Mouse (Mus musculus) midbrain, postnatal 0 days (tissue): ENCODE results near the gene Cttn. TPM values are rescaled to one million over a fixed set of nuclear protein-coding genes. Genes with fewer than 3 reads are reported as not detected.

Experiments used
- ATAC-seq: fragments of 200-750 bp; cut with Nextera tagmentation; 2 replicates; pipeline ENCODE4 v1.8.0; 2017; ENCODE audit warnings: moderate number of reproducible peaks, mild to moderate bottlenecking, moderate TSS enrichment, moderate library complexity; ENCODE audit not compliant: low FRiP score
- DNase-seq: peaks from one replicate; pipeline ENCODE4 v3.0.0-alpha.2; 2015; ENCODE audit warnings: low spot score
- H3K27ac ChIP-seq: fragments of 300-500 bp; sonication (generic); 2 replicates; pipeline ENCODE4 v1.5.1; 2014; ENCODE audit warnings: low read depth, mild to moderate bottlenecking, low read length, mixed read lengths
- H3K27me3 ChIP-seq: fragments of 300-500 bp; sonication (generic); 2 replicates; pipeline ENCODE4 v1.6.1; 2014; ENCODE audit warnings: low read length, control low read depth, mixed read lengths; ENCODE audit not compliant: insufficient read depth
- H3K36me3 ChIP-seq: fragments of 300-500 bp; sonication (generic); 2 replicates; pipeline ENCODE4 v1.6.1; 2014; ENCODE audit warnings: low read length, control low read depth, mixed read lengths; ENCODE audit not compliant: insufficient read depth
- H3K4me1 ChIP-seq: fragments of 300-500 bp; sonication (generic); 2 replicates; pipeline ENCODE4 v1.6.1; 2014; ENCODE audit warnings: mild to moderate bottlenecking, control low read depth, antibody characterized with exemption, low read length, mixed read lengths; ENCODE audit not compliant: insufficient read depth
- H3K4me2 ChIP-seq: fragments of 300-500 bp; sonication (generic); 2 replicates; pipeline ENCODE4 v1.6.1; 2014; ENCODE audit warnings: low read depth, mild to moderate bottlenecking, low read length, mixed read lengths; ENCODE audit not compliant: poor library complexity, severe bottlenecking
- H3K4me3 ChIP-seq: fragments of 300-500 bp; sonication (generic); 2 replicates; pipeline ENCODE4 v1.5.1; 2014; ENCODE audit warnings: low read depth, mild to moderate bottlenecking, low read length, moderate library complexity
- H3K9ac ChIP-seq: fragments of 300-500 bp; sonication (generic); replicated peaks from 2 replicates; pipeline ENCODE4 v1.6.1; 2014; ENCODE audit warnings: mild to moderate bottlenecking, low read length, moderate library complexity, mixed read lengths; ENCODE audit not compliant: poor library complexity, severe bottlenecking
- H3K9me3 ChIP-seq: fragments of 300-500 bp; sonication (generic); 2 replicates; pipeline ENCODE4 v1.6.1; 2016; ENCODE audit warnings: low read length, control low read depth
- CTCF ChIP-seq: IDR thresholded peaks from 2 replicates; pipeline ENCODE4 v1.5.1; 2016; ENCODE audit warnings: antibody characterized with exemption, mild to moderate bottlenecking
- WGBS: fragments of 180-500 bp; shearing (Covaris S2); extraction: QIAGEN DNeasy Blood & Tissue Kit; methylation state at CpG from one replicate; pipeline ENCODE4 v1.1.7; 2014; 5-methylcytosine and 5-hydroxymethylcytosine counted together
- polyA plus RNA-seq: library from polyadenylated mRNA; unstranded; fragments of >200 nt; fragmentation: Nextera tagmentation; extraction: Ambion mirVana; gene quantifications from 2 replicates; pipeline ENCODE4 v1.2.1, GENCODE M21; 2015
- total RNA-seq: library from RNA; depleted of rRNA; stranded (reverse); fragments of >200 nt; gene quantifications from 2 replicates; pipeline ENCODE4 v1.2.3, GENCODE M21; 2014

Gene Cttn
- total and polyA plus RNA-seq, 2 experiments from 2014 or later, result 131 to 162 TPM

- H3K27me3 ChIP-seq, result no peaks in the 10 kb centered on the region
- no peak for TF ChIP-seq CTCF
- DNase-seq (no peak), ATAC-seq (no peak)
- H3K27ac ChIP-seq, result no peak overlapping the region
- H3K4me3 ChIP-seq, result no peak overlapping the region
- H3K9me3 ChIP-seq, result no peaks in the 10 kb centered on the region
- H3K36me3 ChIP-seq, result peaks cover 69% of the 10 kb centered on the region
- H3K4me2 ChIP-seq, result no peak overlapping the region
- WGBS, result 93% methylated on average over 7 of the region's 7 CpGs
- H3K4me1 ChIP-seq, result no peaks in the 10 kb centered on the region
- no peak overlapping the region for H3K9ac ChIP-seq
Observed at GRCm38 (mm10) chr7:144444788-144445187, 26.0 kb downstream of the Cttn start.

- DNase-seq, result no peak
- 91% methylated on average over 4 of the region's 4 CpGs for WGBS
Observed at GRCm38 (mm10) chr7:144441976-144442375, 28.8 kb downstream of the Cttn start.

GRCm38 (mm10) chr7:144441466-144441865 is 29.3 kb downstream of the Cttn start:
- DNase-seq, result no peak
- no peak overlapping the region for H3K27ac ChIP-seq
- 96% methylated on average over 11 of the region's 11 CpGs for WGBS
- no peak overlapping the region for H3K4me2 ChIP-seq
- no peaks in the 10 kb centered on the region for H3K4me1 ChIP-seq
- no peak overlapping the region for H3K4me3 ChIP-seq
- H3K27me3 ChIP-seq, result no peaks in the 10 kb centered on the region
- peaks cover 82% of the 10 kb centered on the region for H3K36me3 ChIP-seq
- no peak overlapping the region for H3K9ac ChIP-seq
- no peaks in the 10 kb centered on the region for H3K9me3 ChIP-seq
- no peak for ATAC-seq
- no peak for TF ChIP-seq CTCF

More at GRCm38 (mm10) chr7:144441976-144442375, 28.8 kb downstream of the Cttn start:
- no peak for TF ChIP-seq CTCF
- Histone ChIP-seq H3K4me3 (no peak overlapping the region), H3K4me2 (no peak overlapping the region), H3K27ac (no peak overlapping the region), H3K36me3 (peaks cover 77% of the 10 kb centered on the region), H3K4me1 (no peaks in the 10 kb centered on the region), H3K27me3 (no peaks in the 10 kb centered on the region), H3K9ac (no peak overlapping the region), H3K9me3 (no peaks in the 10 kb centered on the region)
- no peak for ATAC-seq

- no peaks in the 10 kb centered on the region for H3K4me1 ChIP-seq
- no peaks in the 10 kb centered on the region for H3K27me3 ChIP-seq
- H3K36me3 ChIP-seq, result peaks cover 66% of the 10 kb centered on the region
- no peak for DNase-seq
- H3K4me2 ChIP-seq, result no peak overlapping the region
- no peak overlapping the region for H3K9ac ChIP-seq
- WGBS, result 99% methylated on average over 7 of the region's 7 CpGs
- no peak overlapping the region for H3K4me3 ChIP-seq
- H3K9me3 ChIP-seq, result no peaks in the 10 kb centered on the region
- no peak for ATAC-seq
- no peak for TF ChIP-seq CTCF
- H3K27ac ChIP-seq, result no peak overlapping the region
Observed at GRCm38 (mm10) chr7:144438811-144439210, 32.0 kb downstream of the Cttn start.

- Histone ChIP-seq H3K27ac (no peak overlapping the region), H3K9ac (no peak overlapping the region), H3K4me1 (no peaks in the 10 kb centered on the region), H3K4me3 (no peak overlapping the region), H3K4me2 (no peak overlapping the region), H3K9me3 (no peaks in the 10 kb centered on the region), H3K36me3 (peaks cover 23% of the 10 kb centered on the region), H3K27me3 (no peaks in the 10 kb centered on the region)
- WGBS, result 75% methylated on average over 2 of the region's 2 CpGs
- TF ChIP-seq CTCF, result no peak
- DNase-seq, result no peak
- ATAC-seq, result no peak
Observed at GRCm38 (mm10) chr7:144432920-144433319, 37.9 kb downstream of the Cttn start.

- 75% methylated on average over 3 of the region's 3 CpGs for WGBS
- DNase-seq (no peak), ATAC-seq (no peak)
- H3K36me3 ChIP-seq, result no peaks in the 10 kb centered on the region
- H3K4me2 ChIP-seq, result no peak overlapping the region
- H3K27ac ChIP-seq, result no peak overlapping the region
- H3K9ac ChIP-seq, result no peak overlapping the region
- H3K4me1 ChIP-seq, result no peaks in the 10 kb centered on the region
- peak; percentile 48 for TF ChIP-seq CTCF
- H3K4me3 ChIP-seq, result no peak overlapping the region
- no peaks in the 10 kb centered on the region for H3K27me3 ChIP-seq
- no peaks in the 10 kb centered on the region for H3K9me3 ChIP-seq
Observed at GRCm38 (mm10) chr7:144427460-144427859, 43.3 kb downstream of the Cttn start.
